Mouse (Mus musculus) kidney, postnatal 0 days (tissue): ENCODE results near the gene Wdr60. TPM values are rescaled to one million over a fixed set of nuclear protein-coding genes. Genes with fewer than 3 reads are reported as not detected.

Experiments used
- ATAC-seq: fragments of 200-750 bp; cut with Nextera tagmentation; replicated peaks from 2 replicates; pipeline ENCODE4 v1.8.0; 2017; ENCODE audit warnings: low read depth, moderate number of reproducible peaks, moderate TSS enrichment, moderate library complexity; ENCODE audit not compliant: low FRiP score
- DNase-seq: peaks from one replicate; pipeline ENCODE4 v3.0.0-alpha.2; 2016; ENCODE audit warnings: low spot score
- H3K27ac ChIP-seq: fragments of 300-500 bp; sonication (generic); 2 replicates; pipeline ENCODE4 v1.5.1; 2014; ENCODE audit warnings: mild to moderate bottlenecking
- H3K27me3 ChIP-seq: fragments of 300-500 bp; sonication (generic); 2 replicates; pipeline ENCODE4 v1.6.1; 2014; ENCODE audit warnings: low read length, mixed read lengths; ENCODE audit not compliant: insufficient read depth
- H3K36me3 ChIP-seq: fragments of 300-500 bp; sonication (generic); 2 replicates; pipeline ENCODE4 v1.6.1; 2014; ENCODE audit warnings: low read length, mixed read lengths; ENCODE audit not compliant: insufficient read depth
- H3K4me1 ChIP-seq: fragments of 300-500 bp; sonication (generic); replicated peaks from 2 replicates; pipeline ENCODE4 v1.6.1; 2014; ENCODE audit warnings: antibody characterized with exemption, low read length, mixed read lengths; ENCODE audit not compliant: insufficient read depth
- H3K4me2 ChIP-seq: fragments of 300-500 bp; sonication (generic); 2 replicates; pipeline ENCODE4 v1.6.1; 2014; ENCODE audit warnings: mild to moderate bottlenecking, low read length, moderate library complexity, mixed read lengths
- H3K4me3 ChIP-seq: fragments of 300-500 bp; sonication (generic); replicated peaks from 2 replicates; pipeline ENCODE4 v1.5.1; 2014; ENCODE audit warnings: low read depth, low read length
- H3K9ac ChIP-seq: fragments of 300-500 bp; sonication (generic); 2 replicates; pipeline ENCODE4 v1.6.1; 2014; ENCODE audit warnings: low read depth, low read length
- H3K9me3 ChIP-seq: fragments of 300-500 bp; sonication (generic); replicated peaks from 2 replicates; pipeline ENCODE4 v1.6.1; 2016; ENCODE audit warnings: low read length, inconsistent platforms, mixed read lengths
- CTCF ChIP-seq: IDR thresholded peaks from 2 replicates; pipeline ENCODE4 v1.5.1; 2016; ENCODE audit warnings: antibody characterized with exemption, low read depth, mild to moderate bottlenecking, moderate library complexity
- WGBS: fragments of 180-500 bp; shearing (Covaris S2); extraction: QIAGEN DNeasy Blood & Tissue Kit; methylation state at CpG from one replicate; pipeline ENCODE4 v1.1.7; 2014; 5-methylcytosine and 5-hydroxymethylcytosine counted together
- polyA plus RNA-seq: library from polyadenylated mRNA; unstranded; fragments of >200 nt; fragmentation: Nextera tagmentation; extraction: Ambion mirVana; gene quantifications from 2 replicates; pipeline ENCODE4 v1.2.1, GENCODE M21; 2015

Wdr60 gene
- polyA plus RNA-seq, 1 experiment from 2014 or later, result 16.6 TPM

DNA sequence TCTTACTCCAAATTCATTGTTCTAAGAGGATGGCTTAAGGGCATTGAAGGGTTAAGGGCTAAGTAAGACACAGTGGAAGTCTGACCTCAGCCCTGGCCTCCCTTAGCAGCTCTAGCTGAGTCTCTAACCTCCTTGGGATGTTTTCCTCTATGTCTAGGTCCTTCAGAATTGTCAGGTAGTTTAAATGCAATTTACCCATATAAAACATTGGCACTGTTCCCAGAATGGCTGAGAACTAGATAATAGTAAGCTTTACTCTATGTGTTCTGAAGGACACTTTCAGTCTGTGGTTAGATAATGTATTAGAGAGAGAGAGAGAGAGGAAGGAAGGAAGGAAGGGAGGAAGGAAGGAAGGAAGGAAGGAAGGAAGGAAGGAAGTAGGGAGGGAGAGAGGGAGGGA is 80.4 kb downstream of the Wdr60 start:
- no peak for DNase-seq
- Histone ChIP-seq H3K4me2 (no peak overlapping the region), H3K36me3 (no peaks in the 10 kb centered on the region), H3K9me3 (no peaks in the 10 kb centered on the region), H3K27ac (no peak overlapping the region), H3K4me3 (no peak overlapping the region), H3K4me1 (no peaks in the 10 kb centered on the region), H3K27me3 (no peaks in the 10 kb centered on the region), H3K9ac (no peak overlapping the region)
- ATAC-seq, result no peak
- TF ChIP-seq CTCF, result no peak

DNA sequence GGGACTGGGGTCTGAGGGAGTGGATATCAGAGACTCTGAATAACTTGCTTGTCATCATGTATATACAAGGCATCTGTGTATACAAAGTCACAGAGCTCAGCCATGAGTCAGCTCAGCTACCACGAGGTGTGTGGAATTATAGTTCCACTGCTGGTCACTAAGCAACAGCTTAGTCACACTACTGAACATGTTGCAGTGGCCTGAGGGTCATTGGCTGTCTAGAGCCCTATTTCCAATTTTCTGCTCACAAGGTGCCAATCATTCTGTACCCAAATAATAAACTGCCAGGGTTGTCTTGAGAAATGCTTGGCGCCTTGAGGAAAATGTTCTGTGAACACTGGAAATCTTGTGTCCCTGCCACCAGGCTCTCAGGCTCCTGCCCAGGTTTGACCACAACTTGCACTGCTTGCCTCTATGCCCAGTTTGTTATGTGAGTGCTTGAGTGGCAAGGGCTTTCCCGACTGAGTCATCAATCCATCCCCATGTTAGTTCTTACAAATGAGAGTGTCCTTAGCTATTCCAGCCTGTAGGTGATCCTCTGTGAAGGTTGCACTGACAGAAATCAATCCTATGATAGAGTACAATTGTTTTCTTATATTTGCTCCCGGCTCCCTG is 81.3 kb downstream of the Wdr60 start:
- Histone ChIP-seq H3K4me1 (no peaks in the 10 kb centered on the region), H3K27me3 (no peaks in the 10 kb centered on the region), H3K9ac (no peak overlapping the region), H3K4me2 (no peak overlapping the region), H3K9me3 (no peaks in the 10 kb centered on the region), H3K4me3 (no peak overlapping the region), H3K36me3 (no peaks in the 10 kb centered on the region), H3K27ac (no peak overlapping the region)
- no peak for TF ChIP-seq CTCF
- 72% methylated on average over 4 of the region's 4 CpGs for WGBS
- DNase-seq, result no peak
- ATAC-seq, result no peak

DNA sequence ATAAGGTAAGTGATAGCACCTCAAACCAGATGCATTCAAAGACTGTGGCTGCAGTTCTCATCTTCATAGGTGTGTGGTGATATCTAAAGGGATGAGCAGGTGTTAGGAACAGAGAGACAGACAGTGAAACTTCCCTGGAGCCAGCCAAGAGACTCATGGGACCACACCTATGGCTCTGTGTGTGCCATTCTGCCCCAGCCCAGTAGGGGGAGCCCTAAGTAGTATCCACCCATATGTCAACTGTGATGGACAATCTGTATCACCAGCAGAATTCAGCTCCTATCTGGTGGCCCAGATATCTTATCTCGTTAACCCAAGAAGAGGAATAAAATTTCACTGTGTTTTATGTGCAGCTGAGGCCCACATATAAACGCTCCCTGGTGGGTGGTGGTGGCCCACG is 85.9 kb downstream of the Wdr60 start:
- ATAC-seq, result no peak
- H3K4me2 ChIP-seq, result no peak overlapping the region
- 85% methylated on average over 3 of the region's 3 CpGs for WGBS

DNA sequence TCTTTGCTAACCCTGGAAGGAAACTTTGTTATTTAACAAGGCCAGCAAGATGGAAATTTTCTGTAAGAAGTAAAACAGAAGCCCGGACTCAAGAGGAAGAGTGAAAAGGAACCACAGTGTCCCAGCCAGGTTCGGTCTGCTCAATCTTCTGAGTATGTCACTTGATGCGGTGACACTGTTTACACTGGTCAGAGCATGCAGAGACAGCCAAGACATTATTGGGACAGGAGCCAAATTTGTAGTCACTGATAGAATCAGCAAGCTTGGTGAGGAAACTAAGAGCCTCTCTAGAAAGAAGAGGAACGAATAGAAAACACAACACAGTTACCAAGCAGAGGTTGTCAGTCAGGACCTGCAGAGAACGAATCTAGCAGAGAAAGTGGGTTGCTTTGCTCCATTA is 93.2 kb downstream of the Wdr60 start:
- 71% methylated on average over 5 of the region's 5 CpGs for WGBS
- no peak for ATAC-seq
- H3K4me3 ChIP-seq, result no peak overlapping the region

More for the DNA sequence above, 85.9 kb downstream of the Wdr60 start:
- Histone ChIP-seq H3K4me3 (no peak overlapping the region), H3K9ac (no peak overlapping the region), H3K4me1 (no peaks in the 10 kb centered on the region), H3K27me3 (no peaks in the 10 kb centered on the region), H3K9me3 (no peaks in the 10 kb centered on the region), H3K36me3 (no peaks in the 10 kb centered on the region), H3K27ac (no peak overlapping the region)
- TF ChIP-seq CTCF, result peak; percentile 22; the same call in 1 of the 2 replicates
- DNase-seq, result no peak

DNA sequence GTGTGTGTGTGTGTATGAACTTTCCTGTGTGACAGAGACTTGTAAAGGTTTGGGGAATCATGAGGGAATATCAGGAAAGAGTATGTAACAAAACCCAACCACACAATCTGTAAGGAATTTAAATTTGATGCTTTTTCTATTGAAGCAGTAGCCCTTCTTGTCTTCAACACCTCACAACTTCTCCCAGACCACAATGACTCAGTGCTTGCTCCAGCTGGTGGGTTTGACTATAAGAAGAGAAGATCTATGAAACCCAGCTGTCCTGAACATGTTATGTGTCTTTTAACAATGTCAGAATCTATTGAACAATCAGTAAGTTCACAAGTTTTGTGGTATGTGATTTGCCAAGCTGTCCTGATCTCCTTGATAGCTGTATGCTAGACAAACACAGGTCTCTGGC is 97.5 kb downstream of the Wdr60 start:
- TF ChIP-seq CTCF, result no peak
- H3K4me2 ChIP-seq, result no peak overlapping the region
- H3K27me3 ChIP-seq, result no peaks in the 10 kb centered on the region
- DNase-seq (no peak), ATAC-seq (no peak)
- no peak overlapping the region for H3K9ac ChIP-seq
- H3K27ac ChIP-seq, result no peak overlapping the region
- no peaks in the 10 kb centered on the region for H3K4me1 ChIP-seq
- H3K4me3 ChIP-seq, result no peak overlapping the region
- H3K36me3 ChIP-seq, result no peaks in the 10 kb centered on the region
- no peaks in the 10 kb centered on the region for H3K9me3 ChIP-seq

More for the DNA sequence above, 93.2 kb downstream of the Wdr60 start:
- Histone ChIP-seq H3K9me3 (no peaks in the 10 kb centered on the region), H3K36me3 (no peaks in the 10 kb centered on the region), H3K4me1 (no peaks in the 10 kb centered on the region), H3K4me2 (no peak overlapping the region), H3K27me3 (no peaks in the 10 kb centered on the region), H3K27ac (no peak overlapping the region), H3K9ac (no peak overlapping the region)
- DNase-seq, result peak; percentile 4
- no peak for TF ChIP-seq CTCF

DNA sequence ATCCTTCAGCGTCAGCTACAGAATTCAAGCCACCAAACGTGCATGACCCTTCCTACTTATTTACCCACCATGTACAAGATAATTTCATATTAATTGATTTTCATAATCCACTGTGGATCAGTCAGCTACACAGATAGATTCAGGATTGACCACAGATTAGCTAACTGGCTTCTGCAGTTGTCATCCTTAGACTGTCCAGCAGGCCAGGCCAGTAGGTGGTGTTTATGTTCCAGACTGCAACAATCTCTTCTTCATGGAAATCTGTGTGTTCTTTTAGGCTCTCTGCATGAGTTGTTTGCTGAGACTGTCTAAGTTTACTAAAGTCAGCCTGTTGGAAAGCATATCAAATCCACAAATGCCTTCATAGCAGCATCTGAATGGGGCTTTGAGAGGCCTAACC is 103.1 kb downstream of the Wdr60 start:
- Histone ChIP-seq H3K36me3 (no peaks in the 10 kb centered on the region), H3K27me3 (no peaks in the 10 kb centered on the region), H3K4me2 (no peak overlapping the region), H3K4me3 (no peak overlapping the region), H3K9ac (no peak overlapping the region), H3K4me1 (no peaks in the 10 kb centered on the region), H3K9me3 (no peaks in the 10 kb centered on the region), H3K27ac (no peak overlapping the region)
- ATAC-seq (no peak), DNase-seq (no peak)
- WGBS, result 85% methylated on average over 2 of the region's 2 CpGs
- no peak for TF ChIP-seq CTCF

DNA sequence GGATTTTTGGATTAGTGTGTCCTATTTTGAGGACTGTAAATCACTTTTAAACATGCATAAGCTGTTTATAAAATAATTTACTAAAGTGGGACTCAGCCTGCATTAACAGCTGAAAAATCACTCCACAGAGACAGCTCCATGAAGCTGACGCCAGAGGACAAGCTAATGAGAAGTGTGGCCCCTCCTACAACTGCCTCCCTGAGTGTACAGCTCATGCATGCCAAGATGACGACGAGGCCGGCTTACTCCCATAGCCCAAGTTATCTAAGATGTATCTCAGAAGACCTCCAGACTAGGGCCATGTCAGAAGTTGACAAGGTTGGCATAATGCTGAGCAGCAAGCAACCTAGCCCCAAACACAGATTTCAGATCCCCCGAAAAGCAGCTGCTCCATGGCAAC is 103.6 kb downstream of the Wdr60 start:
- no peak overlapping the region for H3K4me2 ChIP-seq
- DNase-seq (no peak), ATAC-seq (no peak)
- TF ChIP-seq CTCF, result no peak
- no peak overlapping the region for H3K9ac ChIP-seq
- 64% methylated on average over 5 of the region's 5 CpGs for WGBS
- H3K4me3 ChIP-seq, result no peak overlapping the region
- no peak overlapping the region for H3K27ac ChIP-seq
- H3K27me3 ChIP-seq, result no peaks in the 10 kb centered on the region
- H3K36me3 ChIP-seq, result no peaks in the 10 kb centered on the region
- H3K4me1 ChIP-seq, result no peaks in the 10 kb centered on the region
- no peaks in the 10 kb centered on the region for H3K9me3 ChIP-seq
